Mouse (Mus musculus): ENCODE measurements around the gene Tnfrsf8.

DNA sequence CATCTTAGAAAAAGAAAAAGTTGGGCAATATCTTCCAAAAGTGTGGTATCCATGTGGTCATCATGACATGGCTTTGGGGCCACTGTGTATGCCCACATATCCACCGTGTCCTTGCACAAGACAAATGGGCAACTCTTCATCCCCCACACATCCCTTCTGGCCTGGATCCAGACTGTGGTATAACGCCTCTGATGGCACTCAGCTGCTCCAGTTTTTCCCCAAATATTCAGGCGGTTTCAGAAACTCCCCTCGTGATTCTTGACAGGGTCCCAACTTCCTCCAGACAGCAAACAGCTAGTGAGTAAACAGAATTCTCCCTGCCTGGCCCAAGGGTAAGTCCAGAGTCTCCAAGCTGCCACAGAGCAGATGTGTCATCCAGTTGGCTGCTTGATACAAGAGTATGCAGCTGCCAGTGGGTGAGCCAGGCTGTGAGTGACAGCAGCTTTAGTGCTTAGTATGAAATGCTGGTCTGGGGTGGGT, 47.3 kb downstream of the Tnfrsf8 start:
- no peak for TF ChIP-seq CTCF (IDR thresholded peaks at IDR 0.05)
- no peak for TF ChIP-seq EP300 (IDR thresholded peaks at IDR 0.05)

Data from lung, postnatal 0 days (tissue).